Mouse (Mus musculus) heart, adult 2 months (tissue): ENCODE results near the gene Cdkl3.

Experiments used
- CTCF ChIP-seq: fragments of 200-600 bp; IDR thresholded peaks from 2 replicates; pipeline ENCODE4 v1.8.1; 2022; ENCODE audit warnings: antibody characterized with exemption, mild to moderate bottlenecking, moderate library complexity
- POLR2A ChIP-seq: fragments of 200-500 bp; IDR thresholded peaks from 2 replicates; pipeline ENCODE4 v1.6.1; 2011; ENCODE audit warnings: mild to moderate bottlenecking, low read depth, low read length, control low read depth; ENCODE audit not compliant: insufficient read depth

DNA sequence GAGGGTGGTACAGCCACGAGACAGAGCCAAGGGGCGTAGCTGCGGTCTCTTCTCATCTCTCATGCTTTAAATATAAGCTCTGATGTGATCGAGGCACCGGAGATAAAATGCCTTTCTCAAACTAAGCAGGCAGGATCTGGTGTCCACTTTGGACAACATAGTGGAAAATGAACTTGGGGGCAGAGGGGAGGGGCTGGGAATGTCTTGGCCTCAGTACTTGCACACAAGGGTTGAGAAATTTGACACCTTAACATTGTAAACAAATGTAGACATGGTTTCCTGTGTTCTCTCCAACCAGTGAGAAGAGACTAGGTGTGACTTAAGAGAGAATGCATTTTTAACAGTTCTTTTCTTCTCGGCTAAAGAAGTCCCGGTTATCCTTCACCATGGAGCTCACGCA is 85.3 kb downstream of the Cdkl3 start:
- TF ChIP-seq POLR2A (no peak), CTCF (no peak)
